Mouse (Mus musculus): ENCODE results near the gene Ldb2. TPM values are rescaled to one million over a fixed set of nuclear protein-coding genes. Genes with fewer than 3 reads are reported as not detected.

Gene Ldb2
- polyA plus RNA-seq, 1 experiment from 2014 or later, result 12.0 TPM

DNA sequence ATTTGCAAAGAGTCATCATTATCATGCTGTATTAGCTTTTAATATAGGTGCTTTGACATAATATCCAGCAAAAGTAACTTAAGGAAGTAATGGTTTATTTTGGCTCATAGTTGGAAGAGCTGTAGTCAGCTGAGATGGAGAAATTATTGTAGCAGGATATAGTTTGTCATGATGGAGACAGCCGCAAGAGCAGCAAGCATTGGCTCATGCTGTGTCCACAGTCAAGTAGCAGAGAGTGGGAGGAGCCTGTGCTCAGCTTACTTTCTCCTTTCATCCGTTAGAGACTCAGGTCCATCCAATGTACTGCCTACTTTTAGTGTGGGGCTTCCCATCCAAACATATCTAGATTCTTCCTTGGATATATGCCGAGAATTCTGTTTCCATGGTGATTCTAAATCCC is 208.7 kb downstream of the Ldb2 start:
- H3K4me3 ChIP-seq (ENCODE audit: low read depth, low read length), result no peak overlapping the region

DNA sequence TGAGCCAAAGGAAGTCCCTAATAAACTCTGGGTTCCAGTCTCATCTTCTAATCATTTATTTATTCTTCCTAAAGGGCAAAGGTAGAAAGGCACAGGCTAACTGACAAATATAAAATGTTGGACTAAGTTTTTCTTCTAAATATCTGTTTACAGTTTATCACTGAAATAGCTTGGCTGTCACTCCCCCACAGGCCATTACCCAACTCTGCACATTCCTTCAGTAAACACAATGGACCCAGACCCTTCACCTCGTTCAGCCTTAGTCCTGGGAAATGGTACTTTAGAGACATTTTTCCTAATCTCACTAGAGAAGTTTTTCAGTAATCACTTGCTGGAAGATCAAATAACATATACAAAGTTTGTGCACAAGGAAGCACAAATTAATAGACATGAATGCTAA is 210.2 kb downstream of the Ldb2 start:
- no peaks in the 10 kb centered on the region for H3K4me1 ChIP-seq (replicated peaks; ENCODE audit: control insufficient read depth, insufficient read depth, low read length)
- H3K27ac ChIP-seq (ENCODE audit: low read depth, low read length), result no peak overlapping the region
- H3K36me3 ChIP-seq (ENCODE audit: control insufficient read depth, insufficient read depth), result no peaks in the 10 kb centered on the region
- no peaks in the 10 kb centered on the region for H3K27me3 ChIP-seq (replicated peaks; ENCODE audit: control insufficient read depth, insufficient read depth, low read length)
- H3K9ac ChIP-seq (ENCODE audit: low read depth, low read length), result no peak overlapping the region
- TF ChIP-seq CTCF (IDR thresholded peaks at IDR 0.05; ENCODE audit: low read depth), result no peak
- no peak for ATAC-seq
- WGBS, result 24% methylated on average over 1 of the region's 1 CpGs
- H3K4me2 ChIP-seq (replicated peaks; ENCODE audit: low read depth), result no peak overlapping the region
- H3K4me3 ChIP-seq (ENCODE audit: low read depth, low read length), result no peak overlapping the region
- no peaks in the 10 kb centered on the region for H3K9me3 ChIP-seq (ENCODE audit: control insufficient read depth)

More for the DNA sequence above, 208.7 kb downstream of the Ldb2 start:
- 79% methylated on average over 3 of the region's 3 CpGs for WGBS
- TF ChIP-seq CTCF (IDR thresholded peaks at IDR 0.05; ENCODE audit: low read depth), result no peak
- no peaks in the 10 kb centered on the region for H3K36me3 ChIP-seq (ENCODE audit: control insufficient read depth, insufficient read depth)
- H3K9me3 ChIP-seq (ENCODE audit: control insufficient read depth), result no peaks in the 10 kb centered on the region
- H3K4me2 ChIP-seq (replicated peaks; ENCODE audit: low read depth), result no peak overlapping the region
- no peak overlapping the region for H3K9ac ChIP-seq (ENCODE audit: low read depth, low read length)
- no peaks in the 10 kb centered on the region for H3K4me1 ChIP-seq (replicated peaks; ENCODE audit: control insufficient read depth, insufficient read depth, low read length)
- ATAC-seq, result no peak
- no peaks in the 10 kb centered on the region for H3K27me3 ChIP-seq (replicated peaks; ENCODE audit: control insufficient read depth, insufficient read depth, low read length)
- no peak overlapping the region for H3K27ac ChIP-seq (ENCODE audit: low read depth, low read length)

GRCm38 (mm10) chr5:44586571-44586970 is 212.9 kb downstream of the Ldb2 start:
- no peaks in the 10 kb centered on the region for H3K4me1 ChIP-seq (replicated peaks; ENCODE audit: control insufficient read depth, insufficient read depth, low read length)
- H3K27me3 ChIP-seq (replicated peaks; ENCODE audit: control insufficient read depth, insufficient read depth, low read length), result no peaks in the 10 kb centered on the region
- no peaks in the 10 kb centered on the region for H3K36me3 ChIP-seq (ENCODE audit: control insufficient read depth, insufficient read depth)
- ATAC-seq, result no peak
- no peak overlapping the region for H3K4me2 ChIP-seq (replicated peaks; ENCODE audit: low read depth)
- WGBS, result 57% methylated on average over 5 of the region's 5 CpGs
- H3K9me3 ChIP-seq (ENCODE audit: control insufficient read depth), result no peaks in the 10 kb centered on the region
- no peak overlapping the region for H3K4me3 ChIP-seq (ENCODE audit: low read depth, low read length)
- no peak overlapping the region for H3K9ac ChIP-seq (ENCODE audit: low read depth, low read length)
- H3K27ac ChIP-seq (ENCODE audit: low read depth, low read length), result no peak overlapping the region
- no peak for TF ChIP-seq CTCF (IDR thresholded peaks at IDR 0.05; ENCODE audit: low read depth)

- H3K27me3 ChIP-seq (replicated peaks; ENCODE audit: control insufficient read depth, insufficient read depth, low read length), result no peaks in the 10 kb centered on the region
- H3K4me3 ChIP-seq (ENCODE audit: low read depth, low read length), result no peak overlapping the region
- no peaks in the 10 kb centered on the region for H3K4me1 ChIP-seq (replicated peaks; ENCODE audit: control insufficient read depth, insufficient read depth, low read length)
- H3K36me3 ChIP-seq (ENCODE audit: control insufficient read depth, insufficient read depth), result no peaks in the 10 kb centered on the region
- no peak overlapping the region for H3K4me2 ChIP-seq (replicated peaks; ENCODE audit: low read depth)
- 61% methylated on average over 10 of the region's 10 CpGs for WGBS
- ATAC-seq, result no peak
- H3K9me3 ChIP-seq (ENCODE audit: control insufficient read depth), result no peaks in the 10 kb centered on the region
- H3K27ac ChIP-seq (ENCODE audit: low read depth, low read length), result no peak overlapping the region
- no peak for TF ChIP-seq CTCF (IDR thresholded peaks at IDR 0.05; ENCODE audit: low read depth)
- no peak overlapping the region for H3K9ac ChIP-seq (ENCODE audit: low read depth, low read length)
Measured at GRCm38 (mm10) chr5:44579899-44580459, 219.5 kb downstream of the Ldb2 start.

- Histone ChIP-seq H3K36me3 (ENCODE audit: control insufficient read depth, insufficient read depth) (no peaks in the 10 kb centered on the region), H3K4me2 (replicated peaks; ENCODE audit: low read depth) (no peak overlapping the region), H3K27me3 (replicated peaks; ENCODE audit: control insufficient read depth, insufficient read depth, low read length) (no peaks in the 10 kb centered on the region), H3K4me1 (replicated peaks; ENCODE audit: control insufficient read depth, insufficient read depth, low read length) (no peaks in the 10 kb centered on the region), H3K9me3 (ENCODE audit: control insufficient read depth) (no peaks in the 10 kb centered on the region), H3K4me3 (ENCODE audit: low read depth, low read length) (no peak overlapping the region), H3K9ac (ENCODE audit: low read depth, low read length) (no peak overlapping the region), H3K27ac (ENCODE audit: low read depth, low read length) (no peak overlapping the region)
- no peak for TF ChIP-seq CTCF (IDR thresholded peaks at IDR 0.05; ENCODE audit: low read depth)
- no peak for ATAC-seq
- 53% methylated on average over 2 of the region's 2 CpGs for WGBS
Measured at GRCm38 (mm10) chr5:44576682-44577349, 222.7 kb downstream of the Ldb2 start.

DNA sequence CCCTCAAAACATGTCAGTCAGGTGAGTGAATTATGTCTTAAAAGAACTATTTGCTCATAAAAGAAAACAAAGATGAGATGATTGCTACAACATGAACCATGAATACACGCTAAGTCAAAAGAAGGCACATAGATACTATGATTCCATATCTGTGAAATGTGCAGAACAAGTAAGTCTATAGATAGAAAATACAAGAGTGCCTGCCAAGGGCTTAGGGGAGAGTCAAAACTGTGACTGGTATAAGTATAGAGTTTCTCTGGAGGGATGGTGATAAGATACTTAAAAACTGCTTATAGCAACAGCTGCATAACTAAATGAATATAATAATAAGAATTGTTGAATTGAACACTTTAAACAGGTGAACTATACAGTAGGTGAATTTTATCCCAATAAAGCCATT is 224.8 kb downstream of the Ldb2 start:
- no peaks in the 10 kb centered on the region for H3K9me3 ChIP-seq (ENCODE audit: control insufficient read depth)
- WGBS, result 86% methylated on average over 1 of the region's 1 CpGs
- ATAC-seq, result no peak
- H3K27ac ChIP-seq (ENCODE audit: low read depth, low read length), result no peak overlapping the region
- H3K36me3 ChIP-seq (ENCODE audit: control insufficient read depth, insufficient read depth), result no peaks in the 10 kb centered on the region
- H3K4me1 ChIP-seq (replicated peaks; ENCODE audit: control insufficient read depth, insufficient read depth, low read length), result no peaks in the 10 kb centered on the region
- no peaks in the 10 kb centered on the region for H3K27me3 ChIP-seq (replicated peaks; ENCODE audit: control insufficient read depth, insufficient read depth, low read length)
- no peak overlapping the region for H3K4me3 ChIP-seq (ENCODE audit: low read depth, low read length)
- H3K9ac ChIP-seq (ENCODE audit: low read depth, low read length), result no peak overlapping the region
- no peak for TF ChIP-seq CTCF (IDR thresholded peaks at IDR 0.05; ENCODE audit: low read depth)
- H3K4me2 ChIP-seq (replicated peaks; ENCODE audit: low read depth), result no peak overlapping the region

Data from intestine, postnatal 0 days (tissue).